Mouse (Mus musculus): Measurements from ENCODE around the gene Phf5a. TPM values are rescaled to one million over a fixed set of nuclear protein-coding genes. Genes with fewer than 3 reads are reported as not detected.

The Phf5a gene
- polyA plus RNA-seq (2015; fragmentation: Nextera tagmentation; extraction: Ambion mirVana), result 119 and 122 TPM in 2 replicates

DNA sequence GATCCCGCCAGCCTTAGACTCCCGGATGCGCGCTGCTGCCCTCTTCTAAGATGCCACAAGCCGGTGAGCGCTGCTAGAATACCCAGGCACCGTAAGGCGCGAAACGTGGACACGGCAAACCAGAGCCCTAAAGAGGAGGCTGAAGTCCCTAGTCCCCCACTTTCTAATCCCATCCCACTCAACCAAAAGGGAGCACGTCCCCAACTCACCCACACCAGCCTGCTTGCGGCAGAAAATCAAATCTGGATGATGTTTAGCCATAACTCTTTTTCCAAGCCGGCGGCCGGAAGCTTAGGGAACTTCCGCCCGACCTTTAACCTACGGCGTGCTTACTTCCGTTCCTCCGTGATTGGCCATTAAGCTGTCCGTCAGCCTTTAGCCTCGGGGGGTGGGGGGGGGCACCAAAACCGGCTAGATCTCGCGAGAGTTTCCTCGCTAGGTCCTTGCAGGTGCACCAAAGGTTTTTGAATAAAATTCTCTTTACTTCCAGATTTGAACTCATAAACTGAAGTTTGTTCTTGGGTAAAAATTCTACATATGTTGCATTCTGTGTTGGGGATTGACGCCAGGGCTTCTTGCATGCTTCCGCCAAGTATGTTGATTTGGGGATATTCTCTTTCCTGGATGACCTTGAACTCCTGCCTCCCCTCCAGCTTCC, at the start of gene Phf5a:
Gene Phf5a (minus strand): TSS at position 308 of the 658 bp plus-strand sequence.
- peaks cover 8% of the 10 kb centered on the region; the same call in 1 of the 2 replicates for H3K36me3 ChIP-seq (ENCODE audit: control insufficient read depth, insufficient read depth, low read length)

DNA sequence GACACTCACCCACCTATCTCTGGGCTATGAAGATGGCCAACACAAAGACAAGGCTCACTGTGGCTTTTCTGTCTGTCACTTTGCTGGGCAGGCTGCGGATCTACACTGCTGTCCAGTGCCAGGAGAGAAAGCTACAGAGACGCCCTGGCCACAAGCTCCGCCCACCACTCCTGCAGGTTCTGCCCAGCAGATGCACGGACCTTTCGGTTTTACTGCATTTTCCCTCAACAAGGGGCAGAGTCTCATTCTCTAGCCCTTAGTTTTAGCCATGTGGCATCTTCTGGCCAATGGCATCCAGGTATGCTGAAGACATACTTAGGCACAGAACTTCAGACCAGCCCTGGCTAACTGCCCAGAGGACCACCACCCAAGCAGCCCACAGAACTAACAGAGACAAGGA, 49.5 kb upstream of the Phf5a start:
- ATAC-seq, result no peak
- no peaks in the 10 kb centered on the region for H3K9me3 ChIP-seq (ENCODE audit: control insufficient read depth, low read length)

More for the DNA sequence above, at the start of gene Phf5a:
- Histone ChIP-seq H3K4me1 (ENCODE audit: control insufficient read depth, insufficient read depth, low read length) (peaks cover 8% of the 10 kb centered on the region; the same call in 1 of the 2 replicates), H3K4me3 (ENCODE audit: low read length) (peak within 1 kb of the TSS; percentile 83), H3K27me3 (replicated peaks; ENCODE audit: control insufficient read depth, insufficient read depth, low read length) (no peaks in the 10 kb centered on the region), H3K4me2 (ENCODE audit: low read depth, low read length) (peak within 1 kb of the TSS; percentile 82), H3K9me3 (ENCODE audit: control insufficient read depth, low read length) (no peaks in the 10 kb centered on the region), H3K27ac (ENCODE audit: low read length) (peak within 1 kb of the TSS; percentile 99), H3K9ac (ENCODE audit: low read depth, low read length) (peak within 1 kb of the TSS; percentile 89)
- WGBS, result under 1% methylated on average over 30 of the region's 30 CpGs
- ATAC-seq, result peak; percentile 92

DNA sequence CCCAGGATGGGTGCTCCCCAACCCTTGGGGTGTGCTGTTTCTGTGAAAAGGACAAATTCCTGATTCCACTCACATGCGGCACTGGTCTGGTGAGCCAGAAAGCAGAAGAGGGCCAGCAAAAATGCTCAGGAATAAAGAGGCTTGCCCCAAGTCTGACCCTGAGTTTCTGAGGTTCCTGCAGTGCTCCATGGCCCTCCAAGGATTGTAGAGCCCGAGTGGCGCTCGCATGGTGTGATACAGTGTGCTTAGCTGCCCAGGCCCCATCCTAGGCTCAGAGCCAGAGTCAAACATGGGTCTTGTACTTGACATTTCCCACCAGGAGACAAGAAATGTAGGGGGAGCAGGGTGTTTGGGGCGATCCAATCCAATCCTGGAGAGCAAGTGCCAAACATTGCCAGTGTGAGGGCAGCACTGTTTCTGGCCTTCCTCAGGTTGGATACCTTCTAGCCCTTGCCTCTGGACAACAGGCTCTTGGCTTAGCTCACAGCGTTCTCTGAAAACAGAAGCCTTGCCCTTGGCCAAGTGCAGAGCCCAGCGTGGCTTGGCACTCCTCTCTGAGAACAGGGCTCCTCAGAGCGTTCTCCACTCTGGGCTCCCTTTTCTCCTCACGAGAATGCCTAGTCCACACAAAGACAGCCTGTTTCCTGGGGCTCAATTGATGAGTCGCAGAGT, 49.0 kb upstream of the Phf5a start:
- Histone ChIP-seq H3K9ac (ENCODE audit: low read depth, low read length) (no peak overlapping the region), H3K4me1 (ENCODE audit: control insufficient read depth, insufficient read depth, low read length) (peaks cover 10% of the 10 kb centered on the region), H3K27ac (ENCODE audit: low read length) (no peak overlapping the region), H3K4me2 (ENCODE audit: low read depth, low read length) (no peak overlapping the region), H3K27me3 (replicated peaks; ENCODE audit: control insufficient read depth, insufficient read depth, low read length) (no peaks in the 10 kb centered on the region), H3K4me3 (ENCODE audit: low read length) (no peak overlapping the region), H3K9me3 (ENCODE audit: control insufficient read depth, low read length) (no peaks in the 10 kb centered on the region), H3K36me3 (ENCODE audit: control insufficient read depth, insufficient read depth, low read length) (peaks cover 7% of the 10 kb centered on the region)
- WGBS, result 81% methylated on average over 10 of the region's 10 CpGs
- ATAC-seq, result no peak

More for the DNA sequence above, 49.5 kb upstream of the Phf5a start:
- Histone ChIP-seq H3K27ac (ENCODE audit: low read length) (no peak overlapping the region), H3K4me1 (ENCODE audit: control insufficient read depth, insufficient read depth, low read length) (peaks cover 10% of the 10 kb centered on the region), H3K27me3 (replicated peaks; ENCODE audit: control insufficient read depth, insufficient read depth, low read length) (no peaks in the 10 kb centered on the region), H3K4me2 (ENCODE audit: low read depth, low read length) (no peak overlapping the region), H3K9ac (ENCODE audit: low read depth, low read length) (no peak overlapping the region), H3K4me3 (ENCODE audit: low read length) (no peak overlapping the region), H3K36me3 (ENCODE audit: control insufficient read depth, insufficient read depth, low read length) (peaks cover 1% of the 10 kb centered on the region; the same call in 1 of the 2 replicates)
- WGBS, result 63% methylated on average over 5 of the region's 5 CpGs

DNA sequence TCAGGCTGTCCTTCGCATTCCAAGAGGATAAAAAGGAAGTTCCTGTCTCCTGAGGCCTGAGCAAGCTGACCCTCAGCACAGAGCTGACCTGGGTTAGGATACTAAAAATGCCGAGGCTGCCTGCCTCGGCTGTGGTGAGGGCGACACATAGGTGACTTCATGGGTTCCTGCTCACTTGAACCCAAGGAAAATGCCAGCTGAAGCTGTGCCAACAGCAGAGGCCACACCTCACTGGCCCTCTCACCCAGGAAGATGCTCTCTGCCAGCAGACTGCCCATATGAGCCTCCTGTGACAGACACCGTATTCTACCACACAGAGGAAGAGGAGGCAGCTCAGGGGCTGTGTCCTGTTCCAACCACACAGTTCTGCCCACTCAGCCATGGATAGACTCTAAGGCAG, 47.4 kb upstream of the Phf5a start:
- H3K4me2 ChIP-seq (ENCODE audit: low read depth, low read length), result no peak overlapping the region
- WGBS, result 69% methylated on average over 5 of the region's 5 CpGs
- no peaks in the 10 kb centered on the region for H3K27me3 ChIP-seq (replicated peaks; ENCODE audit: control insufficient read depth, insufficient read depth, low read length)
- ATAC-seq, result no peak
- H3K9me3 ChIP-seq (ENCODE audit: control insufficient read depth, low read length), result no peaks in the 10 kb centered on the region
- H3K4me1 ChIP-seq (ENCODE audit: control insufficient read depth, insufficient read depth, low read length), result no peaks in the 10 kb centered on the region
- no peak overlapping the region for H3K4me3 ChIP-seq (ENCODE audit: low read length)
- H3K36me3 ChIP-seq (ENCODE audit: control insufficient read depth, insufficient read depth, low read length), result peaks cover 19% of the 10 kb centered on the region
- no peak overlapping the region for H3K27ac ChIP-seq (ENCODE audit: low read length)
- no peak overlapping the region for H3K9ac ChIP-seq (ENCODE audit: low read depth, low read length)

DNA sequence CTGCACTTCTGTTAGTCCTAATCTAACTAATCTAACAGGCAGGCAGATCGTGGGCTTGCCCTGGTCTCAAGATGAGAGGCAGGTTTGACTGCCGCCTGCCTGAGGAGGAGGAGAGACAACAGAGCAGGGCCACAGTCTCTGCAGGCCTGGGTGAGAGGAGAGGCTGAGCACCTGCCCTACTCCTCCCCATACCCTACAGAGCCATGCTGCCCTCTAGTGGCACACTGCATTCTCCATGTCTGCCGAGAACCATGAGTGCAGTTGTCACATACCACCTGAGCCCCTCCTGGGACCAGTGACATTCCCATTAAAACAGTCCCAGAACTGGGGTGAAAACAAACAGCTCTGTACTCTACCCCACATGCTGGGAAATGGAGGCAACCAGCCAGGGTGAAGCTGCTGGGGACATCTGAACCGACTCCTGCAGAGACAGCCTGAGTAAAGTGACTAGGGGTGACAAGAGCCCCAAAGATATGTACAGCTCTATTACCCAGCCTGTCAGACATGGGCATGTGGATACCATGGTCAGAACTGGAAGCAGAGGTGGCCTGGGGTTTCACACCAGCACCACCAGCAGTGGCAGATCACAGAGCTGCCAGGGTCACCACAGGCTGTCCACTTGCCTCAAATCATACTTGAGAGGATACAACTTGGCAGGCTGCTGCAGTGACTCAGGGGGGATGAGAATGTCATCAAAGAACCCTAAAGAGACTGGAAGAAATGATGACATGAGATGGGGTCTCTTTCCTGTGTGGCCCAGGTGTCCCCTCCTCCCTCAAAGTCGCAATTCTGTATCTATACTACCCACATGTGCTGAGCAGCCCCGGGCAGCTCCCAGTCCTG, 46.1 kb upstream of the Phf5a start:
- Histone ChIP-seq H3K4me3 (ENCODE audit: low read length) (no peak overlapping the region), H3K27ac (ENCODE audit: low read length) (no peak overlapping the region), H3K4me2 (ENCODE audit: low read depth, low read length) (no peak overlapping the region), H3K9ac (ENCODE audit: low read depth, low read length) (no peak overlapping the region), H3K4me1 (ENCODE audit: control insufficient read depth, insufficient read depth, low read length) (no peaks in the 10 kb centered on the region), H3K36me3 (ENCODE audit: control insufficient read depth, insufficient read depth, low read length) (peaks cover 26% of the 10 kb centered on the region), H3K27me3 (replicated peaks; ENCODE audit: control insufficient read depth, insufficient read depth, low read length) (no peaks in the 10 kb centered on the region), H3K9me3 (ENCODE audit: control insufficient read depth, low read length) (no peaks in the 10 kb centered on the region)
- ATAC-seq, result peak; percentile 73
- WGBS, result 57% methylated on average over 6 of the region's 6 CpGs

DNA sequence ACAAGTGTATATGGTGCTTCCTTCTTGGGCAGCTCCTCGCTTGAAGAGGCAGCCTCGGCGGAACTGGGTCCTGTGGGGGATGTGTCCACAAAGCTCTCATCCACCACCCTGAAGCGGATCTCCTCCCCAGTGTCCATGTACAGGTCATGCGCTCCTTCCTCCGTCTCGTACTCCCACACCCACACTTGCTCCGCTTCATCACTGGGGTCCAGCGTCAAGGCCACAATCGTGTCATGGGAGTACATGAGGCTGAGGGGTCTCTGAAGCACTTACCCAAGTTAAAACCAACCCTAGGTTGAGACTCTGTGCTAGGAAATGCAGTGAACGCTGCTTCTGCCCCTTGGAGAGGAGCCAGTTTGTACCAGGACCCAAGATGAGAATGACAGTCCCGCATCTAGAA, 45.5 kb upstream of the Phf5a start:
- no peak overlapping the region for H3K9ac ChIP-seq (ENCODE audit: low read depth, low read length)
- no peaks in the 10 kb centered on the region for H3K4me1 ChIP-seq (ENCODE audit: control insufficient read depth, insufficient read depth, low read length)
- H3K27me3 ChIP-seq (replicated peaks; ENCODE audit: control insufficient read depth, insufficient read depth, low read length), result no peaks in the 10 kb centered on the region
- no peaks in the 10 kb centered on the region for H3K9me3 ChIP-seq (ENCODE audit: control insufficient read depth, low read length)
- peaks cover 29% of the 10 kb centered on the region for H3K36me3 ChIP-seq (ENCODE audit: control insufficient read depth, insufficient read depth, low read length)
- no peak overlapping the region for H3K4me2 ChIP-seq (ENCODE audit: low read depth, low read length)
- no peak overlapping the region for H3K27ac ChIP-seq (ENCODE audit: low read length)
- WGBS, result 91% methylated on average over 12 of the region's 12 CpGs
- no peak overlapping the region for H3K4me3 ChIP-seq (ENCODE audit: low read length)
- no peak for ATAC-seq

DNA sequence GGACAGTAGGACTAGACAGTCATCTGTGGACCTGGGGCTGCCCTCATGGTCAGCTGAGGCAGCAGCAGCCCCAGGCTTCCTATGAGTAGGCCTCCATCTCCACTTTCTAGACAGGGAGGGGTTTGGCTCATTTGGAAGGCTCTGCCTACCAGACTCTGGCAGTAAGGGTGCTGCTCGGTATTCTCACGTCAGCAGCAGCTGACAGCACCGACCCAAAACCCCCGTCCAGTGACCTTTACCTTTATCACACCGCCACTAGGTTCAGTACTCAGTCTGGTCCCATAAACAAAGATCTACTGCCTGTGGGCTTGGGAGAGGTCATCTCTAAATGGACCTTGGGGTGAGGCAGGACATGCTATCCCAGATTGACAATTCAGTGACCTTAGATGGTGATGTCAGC, 44.0 kb upstream of the Phf5a start:
- no peak for ATAC-seq
- no peak overlapping the region for H3K9ac ChIP-seq (ENCODE audit: low read depth, low read length)
- H3K36me3 ChIP-seq (ENCODE audit: control insufficient read depth, insufficient read depth, low read length), result peaks cover 34% of the 10 kb centered on the region
- H3K27me3 ChIP-seq (replicated peaks; ENCODE audit: control insufficient read depth, insufficient read depth, low read length), result no peaks in the 10 kb centered on the region
- H3K4me3 ChIP-seq (ENCODE audit: low read length), result no peak overlapping the region
- H3K4me2 ChIP-seq (ENCODE audit: low read depth, low read length), result no peak overlapping the region
- H3K9me3 ChIP-seq (ENCODE audit: control insufficient read depth, low read length), result no peaks in the 10 kb centered on the region
- H3K27ac ChIP-seq (ENCODE audit: low read length), result no peak overlapping the region
- no peaks in the 10 kb centered on the region for H3K4me1 ChIP-seq (ENCODE audit: control insufficient read depth, insufficient read depth, low read length)
- WGBS, result 80% methylated on average over 5 of the region's 5 CpGs

DNA sequence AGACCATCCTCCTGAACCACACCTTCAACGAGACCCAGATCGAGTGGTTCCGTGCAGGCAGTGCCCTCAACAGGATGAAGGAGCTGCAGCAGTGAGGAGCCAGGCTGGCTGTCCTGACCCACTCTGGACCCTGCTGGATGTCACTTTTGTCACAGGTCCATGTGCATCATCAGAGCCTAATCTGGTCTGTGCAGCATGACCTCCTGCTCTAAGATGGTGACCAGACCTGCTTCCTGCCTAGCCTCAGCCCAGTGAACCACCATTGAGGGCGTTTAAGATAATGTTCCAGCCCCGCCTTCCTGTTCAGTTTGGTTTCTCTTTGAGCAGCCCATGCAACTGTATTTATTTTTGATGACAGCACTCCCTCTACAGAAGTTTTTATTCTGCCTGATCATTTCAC, 43.0 kb upstream of the Phf5a start:
- H3K9me3 ChIP-seq (ENCODE audit: control insufficient read depth, low read length), result no peaks in the 10 kb centered on the region
- no peak overlapping the region for H3K4me3 ChIP-seq (ENCODE audit: low read length)
- WGBS, result 82% methylated on average over 5 of the region's 5 CpGs
- no peak overlapping the region for H3K9ac ChIP-seq (ENCODE audit: low read depth, low read length)
- H3K36me3 ChIP-seq (ENCODE audit: control insufficient read depth, insufficient read depth, low read length), result peaks cover 42% of the 10 kb centered on the region
- H3K4me1 ChIP-seq (ENCODE audit: control insufficient read depth, insufficient read depth, low read length), result no peaks in the 10 kb centered on the region
- no peaks in the 10 kb centered on the region for H3K27me3 ChIP-seq (replicated peaks; ENCODE audit: control insufficient read depth, insufficient read depth, low read length)
- H3K4me2 ChIP-seq (ENCODE audit: low read depth, low read length), result no peak overlapping the region
- no peak overlapping the region for H3K27ac ChIP-seq (ENCODE audit: low read length)
- ATAC-seq, result no peak

DNA sequence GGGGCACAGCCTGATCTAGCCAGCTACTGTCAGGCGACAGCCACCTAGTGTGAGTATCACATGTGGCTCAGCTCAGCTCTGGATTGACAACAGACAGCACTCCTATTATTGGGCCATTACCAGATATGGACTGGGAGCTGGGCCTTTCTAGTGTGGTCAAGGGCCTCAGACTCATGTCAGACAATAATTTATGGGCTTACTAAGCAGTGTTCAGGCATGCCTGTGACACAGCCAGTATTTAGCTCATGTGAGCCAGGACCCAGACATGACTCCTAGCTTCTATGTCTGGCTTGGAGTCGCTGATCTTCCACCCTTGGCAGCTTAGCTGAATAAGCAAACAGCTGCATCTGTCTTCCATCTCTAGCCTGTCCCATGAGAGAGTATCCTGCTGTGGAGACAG, 40.8 kb upstream of the Phf5a start:
- 58% methylated on average over 2 of the region's 2 CpGs for WGBS
- Histone ChIP-seq H3K36me3 (ENCODE audit: control insufficient read depth, insufficient read depth, low read length) (peaks cover 51% of the 10 kb centered on the region), H3K27ac (ENCODE audit: low read length) (no peak overlapping the region), H3K27me3 (replicated peaks; ENCODE audit: control insufficient read depth, insufficient read depth, low read length) (no peaks in the 10 kb centered on the region), H3K4me1 (ENCODE audit: control insufficient read depth, insufficient read depth, low read length) (no peaks in the 10 kb centered on the region), H3K9me3 (ENCODE audit: control insufficient read depth, low read length) (no peaks in the 10 kb centered on the region), H3K4me3 (ENCODE audit: low read length) (no peak overlapping the region), H3K9ac (ENCODE audit: low read depth, low read length) (no peak overlapping the region), H3K4me2 (ENCODE audit: low read depth, low read length) (no peak overlapping the region)
- ATAC-seq, result no peak

Data from intestine, embryonic 16.5 days (tissue).